Mouse (Mus musculus): Measurements from ENCODE around the gene Acox1. TPM values are rescaled to one million over a fixed set of nuclear protein-coding genes. Genes with fewer than 3 reads are reported as not detected.

Acox1 gene
- total and polyA plus RNA-seq, 3 experiments: 17.1 to 21.0 (median 20.4) TPM

DNA sequence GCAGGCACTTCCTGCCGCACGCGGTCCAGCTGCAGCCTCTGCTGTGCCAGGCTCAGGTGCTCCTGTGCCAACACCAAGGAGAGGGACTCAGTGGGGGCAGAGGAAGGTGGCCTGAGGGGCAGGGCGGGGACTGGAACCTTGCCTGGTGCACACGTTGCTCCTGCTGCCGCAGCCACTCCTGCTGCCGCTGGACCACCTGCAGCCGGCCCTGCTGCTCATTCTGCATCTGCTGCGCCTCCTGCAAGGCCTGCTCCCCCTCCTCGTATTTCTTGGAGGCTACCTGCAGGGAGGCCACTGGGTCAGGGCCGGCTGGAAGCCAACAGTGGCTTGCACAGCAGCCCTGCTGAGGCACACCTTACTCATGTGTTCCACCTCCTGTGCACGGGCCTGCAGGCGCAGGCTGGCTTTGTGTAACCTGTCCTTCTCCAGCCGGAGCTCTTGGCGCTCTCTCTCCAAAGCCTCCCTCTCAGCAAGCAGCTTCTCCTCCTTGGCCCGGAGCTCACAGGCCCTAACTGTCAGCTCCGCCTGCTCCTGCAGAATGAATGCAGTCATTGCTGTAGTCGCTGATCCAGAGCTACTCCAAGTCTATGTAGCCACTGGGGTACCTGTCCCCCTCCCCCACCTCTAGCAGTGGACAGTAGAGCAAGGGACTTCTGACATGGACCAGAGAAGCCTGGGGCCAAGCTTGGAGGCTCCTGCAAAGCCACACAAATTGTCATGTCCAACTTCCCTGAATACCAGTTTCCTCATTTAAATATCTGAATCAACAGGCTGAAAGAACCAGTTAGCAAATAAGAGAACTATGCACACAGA lies 53.2 kb downstream of the Acox1 start:
- no peak for DNase-seq (ENCODE audit: extremely low read depth)
- Histone ChIP-seq H3K9ac (ENCODE audit: insufficient read depth, low read depth) (no peak overlapping the region), H3K4me1 (ENCODE audit: control insufficient read depth in 1 of 2, insufficient read depth in 2 of 2) (peaks cover 9 to 26% of the 10 kb centered on the region in 2 experiments), H3K79me2 (replicated peaks; ENCODE audit: control insufficient read depth, extremely low read depth, insufficient read depth, poor library complexity, severe bottlenecking) (no peaks in the 10 kb centered on the region), H3K4me3 (replicated peaks in 1 of 3; ENCODE audit: low read depth in 2 of 3, low read length in 2 of 3, poor library complexity in 1 of 3) (no peak overlapping the region), H3K4me2 (ENCODE audit: insufficient read depth, low read depth, poor library complexity, severe bottlenecking) (no peak overlapping the region), H3K36me3 (replicated peaks in 1 of 2; ENCODE audit: control insufficient read depth in 1 of 2, insufficient read depth in 1 of 2, low read length in 1 of 2) (peaks cover 85 to 96% of the 10 kb centered on the region in 2 experiments), H3K27ac (ENCODE audit: insufficient read depth, low read depth) (no peak overlapping the region), H3K27me3 (replicated peaks) (no peaks in the 10 kb centered on the region), H3K9me3 (replicated peaks; ENCODE audit: low read length) (no peaks in the 10 kb centered on the region)
- dilution Hi-C loops (cut with MboI; ENCODE audit: extremely low pct_ligation_motif_present, extremely low pct_unique_long_range_greater_than_20kb, low sequenced_read_pairs): no loop called here
- TF ChIP-seq GABPA (IDR thresholded peaks at IDR 0.05; ENCODE audit: insufficient replicate concordance, low read depth, low read length) (no peak), POLR2AphosphoS2 (IDR thresholded peaks at IDR 0.05; ENCODE audit: low read depth, low read length) (no peak), SIN3A (IDR thresholded peaks at IDR 0.05; ENCODE audit: low read length) (no peak), SMC3 (IDR thresholded peaks at IDR 0.05; ENCODE audit: low read depth, low read length) (no peak), BHLHE40 (IDR thresholded peaks at IDR 0.05; ENCODE audit: low read depth, low read length) (no peak), ZMIZ1 (IDR thresholded peaks at IDR 0.05; ENCODE audit: low read depth, low read length) (no peak), MEF2A (IDR thresholded peaks at IDR 0.05; ENCODE audit: borderline replicate concordance, low read depth, low read length) (no peak), E2F4 (IDR thresholded peaks at IDR 0.05; ENCODE audit: insufficient replicate concordance, low read depth, low read length) (no peak), EP300 (IDR thresholded peaks at IDR 0.05; ENCODE audit: low read length) (no peak), USF1 (IDR thresholded peaks at IDR 0.05; ENCODE audit: low read depth, low read length) (no peak), TBP (conservative IDR thresholded peaks at IDR 0.05; ENCODE audit: low read depth, low read length) (no peak)
- in situ Hi-C loops (cut with MboI; ENCODE audit: low pct_ligation_motif_present, low pct_unique_long_range_greater_than_20kb, low sequenced_read_pairs): no loop called here

DNA sequence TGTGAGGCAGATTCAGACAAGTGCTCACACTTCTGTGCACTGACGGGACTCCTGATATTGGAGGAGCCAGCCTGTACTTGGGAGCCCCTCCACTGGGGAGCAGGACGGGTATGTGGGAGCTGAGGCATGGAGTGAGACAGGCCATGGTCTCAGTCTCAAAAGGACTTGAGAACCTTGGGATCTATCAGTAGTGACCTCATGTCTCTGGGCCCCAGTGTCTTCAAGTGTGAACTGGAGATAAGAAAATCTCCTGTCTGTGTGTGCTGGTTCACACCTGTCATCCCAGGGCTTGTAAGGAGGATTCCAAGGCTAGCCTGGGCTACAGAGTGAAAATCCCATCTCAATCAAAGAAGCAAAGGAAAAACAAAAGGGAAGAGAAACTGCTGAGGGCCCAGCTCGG lies 55.4 kb downstream of the Acox1 start:
- Histone ChIP-seq H3K4me2 (ENCODE audit: insufficient read depth, low read depth, poor library complexity, severe bottlenecking) (no peak overlapping the region), H3K27me3 (replicated peaks) (no peaks in the 10 kb centered on the region), H3K9me3 (replicated peaks; ENCODE audit: low read length) (no peaks in the 10 kb centered on the region), H3K4me1 (ENCODE audit: control insufficient read depth in 1 of 2, insufficient read depth in 2 of 2) (peaks cover 14 to 40% of the 10 kb centered on the region in 2 experiments), H3K4me3 (replicated peaks in 1 of 3; ENCODE audit: low read depth in 2 of 3, low read length in 2 of 3, poor library complexity in 1 of 3) (no peak overlapping the region), H3K9ac (ENCODE audit: insufficient read depth, low read depth) (no peak overlapping the region), H3K27ac (ENCODE audit: insufficient read depth, low read depth) (no peak overlapping the region), H3K79me2 (replicated peaks; ENCODE audit: control insufficient read depth, extremely low read depth, insufficient read depth, poor library complexity, severe bottlenecking) (peaks cover under 1% of the 10 kb centered on the region; the same call in 1 of the 2 replicates), H3K36me3 (replicated peaks in 1 of 2; ENCODE audit: control insufficient read depth in 1 of 2, insufficient read depth in 1 of 2, low read length in 1 of 2) (peaks cover 64 to 79% of the 10 kb centered on the region in 2 experiments)
- DNase-seq (ENCODE audit: extremely low read depth): no peak
- dilution Hi-C loops (cut with MboI; ENCODE audit: extremely low pct_ligation_motif_present, extremely low pct_unique_long_range_greater_than_20kb, low sequenced_read_pairs) (no loop called here), in situ Hi-C loops (cut with MboI; ENCODE audit: low pct_ligation_motif_present, low pct_unique_long_range_greater_than_20kb, low sequenced_read_pairs) (no loop called here)
- TF ChIP-seq BHLHE40 (IDR thresholded peaks at IDR 0.05; ENCODE audit: low read depth, low read length): no peak
- TF ChIP-seq USF1 (IDR thresholded peaks at IDR 0.05; ENCODE audit: low read depth, low read length): no peak
- no peak for TF ChIP-seq PAX5 (IDR thresholded peaks at IDR 0.05; ENCODE audit: low read length)
- no peak for TF ChIP-seq TBP (conservative IDR thresholded peaks at IDR 0.05; ENCODE audit: low read depth, low read length)
- no peak for TF ChIP-seq POLR2AphosphoS2 (IDR thresholded peaks at IDR 0.05; ENCODE audit: low read depth, low read length)
- no peak for TF ChIP-seq MAZ (IDR thresholded peaks at IDR 0.05; ENCODE audit: low read depth, low read length)
- TF ChIP-seq CTCF (conservative IDR thresholded peaks at IDR 0.05 in 1 of 2, IDR thresholded peaks at IDR 0.05 in 1 of 2; ENCODE audit: low read depth in 2 of 2, low read length in 2 of 2): no peak
- no peak for TF ChIP-seq JUND (conservative IDR thresholded peaks at IDR 0.05; ENCODE audit: low read depth, low read length)
- no peak for TF ChIP-seq TCF12 (IDR thresholded peaks at IDR 0.05; ENCODE audit: low read depth, low read length)
- TF ChIP-seq ZC3H11A (IDR thresholded peaks at IDR 0.05; ENCODE audit: low read depth, low read length): no peak
- no peak for TF ChIP-seq RAD21 (IDR thresholded peaks at IDR 0.05; ENCODE audit: low read depth, low read length)
- TF ChIP-seq E2F4 (IDR thresholded peaks at IDR 0.05; ENCODE audit: insufficient replicate concordance, low read depth, low read length): no peak
- no peak for TF ChIP-seq RCOR1 (conservative IDR thresholded peaks at IDR 0.05; ENCODE audit: low read depth, low read length)
- no peak for TF ChIP-seq MEF2A (IDR thresholded peaks at IDR 0.05; ENCODE audit: borderline replicate concordance, low read depth, low read length)
- no peak for TF ChIP-seq ELF1 (IDR thresholded peaks at IDR 0.05; ENCODE audit: low read depth, low read length)
- no peak for TF ChIP-seq ZNF384 (IDR thresholded peaks at IDR 0.05; ENCODE audit: low read depth, low read length)
- no peak for TF ChIP-seq NELFE (IDR thresholded peaks at IDR 0.05; ENCODE audit: low read depth, low read length)
- no peak for TF ChIP-seq ZMIZ1 (IDR thresholded peaks at IDR 0.05; ENCODE audit: low read depth, low read length)
- no peak for TF ChIP-seq USF2 (conservative IDR thresholded peaks at IDR 0.05; ENCODE audit: low read depth, low read length)
